Mouse (Mus musculus): ENCODE results near the gene Gse1.

GRCm38 (mm10) chr8:120291650-120292049, 63.4 kb downstream of the Gse1 start:
- TF ChIP-seq CTCF (IDR thresholded peaks at IDR 0.05; ENCODE audit: borderline replicate concordance, extremely low read depth, insufficient read depth, insufficient read length) (no peak), POLR2A (IDR thresholded peaks at IDR 0.05; ENCODE audit: borderline replicate concordance, extremely low read depth, insufficient read depth, insufficient read length, poor library complexity, severe bottlenecking) (no peak)

Data from brain, embryonic 14.5 days (tissue).